Mouse (Mus musculus): ENCODE data around the gene Ces3b. TPM values are rescaled to one million over a fixed set of nuclear protein-coding genes. Genes with fewer than 3 reads are reported as not detected.

Gene Ces3b
- not detected for polyA plus RNA-seq (2015; fragmentation: Illumina TruSeq; extraction: RNeasy Lipid Tissue Mini Kit (QIAGEN cat#74804); ENCODE audit: insufficient read depth, low read depth, low replicate concordance)

GRCm38 (mm10) chr8:105083449-105084050 lies at the start of gene Ces3b:
TSS of gene Ces3b (plus strand) at chr8:105083753.

GRCm38 (mm10) chr8:105048371-105048854 lies 35.1 kb upstream of the Ces3b start, which contains the start of gene Ces3a:
TSS of gene Ces3a (plus strand) at chr8:105048601.

DNA sequence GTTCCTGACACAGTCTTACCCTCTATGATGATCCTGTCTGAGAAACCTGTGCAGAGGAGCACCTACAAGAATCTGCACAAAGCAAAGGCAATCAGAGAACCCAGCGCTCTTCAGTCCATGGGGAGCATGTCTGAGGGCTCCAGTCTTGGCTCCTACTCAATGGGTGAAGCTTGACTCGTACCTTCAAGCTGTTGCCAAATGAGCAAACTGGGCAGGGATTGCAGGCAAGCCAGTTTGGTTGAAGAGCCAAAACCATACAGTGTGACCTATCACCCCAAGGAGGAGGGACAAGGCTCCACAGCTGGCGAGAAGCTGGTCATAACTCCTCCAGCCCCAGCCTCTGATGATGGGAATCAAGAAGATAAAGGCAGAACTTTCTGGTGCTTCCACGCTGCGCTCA lies 48.0 kb downstream of the Ces3b start, which contains the start of gene Ces4a:
Gene Ces4a (plus strand): TSS at position 292 of the 400 bp plus-strand sequence.

Other genes starting within 250 kb of the Ces3b start
- not detected for gene Ces2c, start 236.7 kb upstream of the Ces3b start, polyA plus RNA-seq (2015; fragmentation: Illumina TruSeq; extraction: RNeasy Lipid Tissue Mini Kit (QIAGEN cat#74804); ENCODE audit: insufficient read depth, low read depth, low replicate concordance)
- gene Ces2e, start 157.5 kb upstream of the Ces3b start, polyA plus RNA-seq (2015; fragmentation: Illumina TruSeq; extraction: RNeasy Lipid Tissue Mini Kit (QIAGEN cat#74804); ENCODE audit: insufficient read depth, low read depth, low replicate concordance): 3.9 TPM
- not detected for gene Ces2f, start 136.4 kb upstream of the Ces3b start, polyA plus RNA-seq (2015; fragmentation: Illumina TruSeq; extraction: RNeasy Lipid Tissue Mini Kit (QIAGEN cat#74804); ENCODE audit: insufficient read depth, low read depth, low replicate concordance)
- 5.5 TPM for gene Ces2g, start 122.0 kb upstream of the Ces3b start, polyA plus RNA-seq (2015; fragmentation: Illumina TruSeq; extraction: RNeasy Lipid Tissue Mini Kit (QIAGEN cat#74804); ENCODE audit: insufficient read depth, low read depth, low replicate concordance)
- gene Ces2h, start 82.9 kb upstream of the Ces3b start, polyA plus RNA-seq (2015; fragmentation: Illumina TruSeq; extraction: RNeasy Lipid Tissue Mini Kit (QIAGEN cat#74804); ENCODE audit: insufficient read depth, low read depth, low replicate concordance): not detected
- not detected for gene Ces3a, start 35.2 kb upstream of the Ces3b start, polyA plus RNA-seq (2015; fragmentation: Illumina TruSeq; extraction: RNeasy Lipid Tissue Mini Kit (QIAGEN cat#74804); ENCODE audit: insufficient read depth, low read depth, low replicate concordance)
- not detected for gene Ces4a, start 48.0 kb downstream of the Ces3b start, polyA plus RNA-seq (2015; fragmentation: Illumina TruSeq; extraction: RNeasy Lipid Tissue Mini Kit (QIAGEN cat#74804); ENCODE audit: insufficient read depth, low read depth, low replicate concordance)
- gene Cbfb, start 86.9 kb downstream of the Ces3b start, polyA plus RNA-seq (2015; fragmentation: Illumina TruSeq; extraction: RNeasy Lipid Tissue Mini Kit (QIAGEN cat#74804); ENCODE audit: insufficient read depth, low read depth, low replicate concordance): 4.9 TPM
- gene D230025D16Rik, start 141.4 kb downstream of the Ces3b start, polyA plus RNA-seq (2015; fragmentation: Illumina TruSeq; extraction: RNeasy Lipid Tissue Mini Kit (QIAGEN cat#74804); ENCODE audit: insufficient read depth, low read depth, low replicate concordance): 9.7 TPM
- 3.1 TPM for gene B3gnt9, start 171.4 kb downstream of the Ces3b start, polyA plus RNA-seq (2015; fragmentation: Illumina TruSeq; extraction: RNeasy Lipid Tissue Mini Kit (QIAGEN cat#74804); ENCODE audit: insufficient read depth, low read depth, low replicate concordance)
- gene Tradd, start 180.9 kb downstream of the Ces3b start, polyA plus RNA-seq (2015; fragmentation: Illumina TruSeq; extraction: RNeasy Lipid Tissue Mini Kit (QIAGEN cat#74804); ENCODE audit: insufficient read depth, low read depth, low replicate concordance): 5.1 TPM
- gene Fbxl8, start 180.9 kb downstream of the Ces3b start, polyA plus RNA-seq (2015; fragmentation: Illumina TruSeq; extraction: RNeasy Lipid Tissue Mini Kit (QIAGEN cat#74804); ENCODE audit: insufficient read depth, low read depth, low replicate concordance): 1.3 TPM
- 2.9 TPM for gene Hsf4, start 186.0 kb downstream of the Ces3b start, polyA plus RNA-seq (2015; fragmentation: Illumina TruSeq; extraction: RNeasy Lipid Tissue Mini Kit (QIAGEN cat#74804); ENCODE audit: insufficient read depth, low read depth, low replicate concordance)
- 0.33 TPM for gene Nol3, start 192.4 kb downstream of the Ces3b start, polyA plus RNA-seq (2015; fragmentation: Illumina TruSeq; extraction: RNeasy Lipid Tissue Mini Kit (QIAGEN cat#74804); ENCODE audit: insufficient read depth, low read depth, low replicate concordance)
- 0.63 TPM for gene 4931428F04Rik, start 206.1 kb downstream of the Ces3b start, polyA plus RNA-seq (2015; fragmentation: Illumina TruSeq; extraction: RNeasy Lipid Tissue Mini Kit (QIAGEN cat#74804); ENCODE audit: insufficient read depth, low read depth, low replicate concordance)
- gene Exoc3l, start 212.3 kb downstream of the Ces3b start, polyA plus RNA-seq (2015; fragmentation: Illumina TruSeq; extraction: RNeasy Lipid Tissue Mini Kit (QIAGEN cat#74804); ENCODE audit: insufficient read depth, low read depth, low replicate concordance): 5.2 TPM
- gene E2f4, start 213.9 kb downstream of the Ces3b start, polyA plus RNA-seq (2015; fragmentation: Illumina TruSeq; extraction: RNeasy Lipid Tissue Mini Kit (QIAGEN cat#74804); ENCODE audit: insufficient read depth, low read depth, low replicate concordance): 15.0 TPM
- 15.3 TPM for gene Elmo3, start 221.8 kb downstream of the Ces3b start, polyA plus RNA-seq (2015; fragmentation: Illumina TruSeq; extraction: RNeasy Lipid Tissue Mini Kit (QIAGEN cat#74804); ENCODE audit: insufficient read depth, low read depth, low replicate concordance)
- 2.0 TPM for gene Lrrc29, start 242.5 kb downstream of the Ces3b start, polyA plus RNA-seq (2015; fragmentation: Illumina TruSeq; extraction: RNeasy Lipid Tissue Mini Kit (QIAGEN cat#74804); ENCODE audit: insufficient read depth, low read depth, low replicate concordance)
- gene Tmem208, start 242.6 kb downstream of the Ces3b start, polyA plus RNA-seq (2015; fragmentation: Illumina TruSeq; extraction: RNeasy Lipid Tissue Mini Kit (QIAGEN cat#74804); ENCODE audit: insufficient read depth, low read depth, low replicate concordance): 35.7 TPM

All from pancreas, adult 10 weeks (tissue).